Mouse (Mus musculus) embryonic facial prominence, embryonic 12.5 days (tissue): Measurements from ENCODE around the gene Nub1. TPM values are rescaled to one million over a fixed set of nuclear protein-coding genes. Genes with fewer than 3 reads are reported as not detected.

Experiments
- ATAC-seq: fragments of 200-750 bp; cut with Nextera tagmentation; 2 replicates; pipeline ENCODE4 v1.8.0; 2017; ENCODE audit not compliant: insufficient number of reproducible peaks, insufficient read depth, low FRiP score, low TSS enrichment
- H3K27ac ChIP-seq: fragments of 300-500 bp; sonication (generic); 2 replicates; pipeline ENCODE4 v1.5.1; 2016; ENCODE audit warnings: mild to moderate bottlenecking
- H3K27me3 ChIP-seq: fragments of 300-500 bp; sonication (generic); 2 replicates; pipeline ENCODE4 v1.6.1; 2016; ENCODE audit warnings: mild to moderate bottlenecking, moderate library complexity
- H3K36me3 ChIP-seq: fragments of 300-500 bp; sonication (generic); 2 replicates; pipeline ENCODE4 v1.6.1; 2016; ENCODE audit warnings: mild to moderate bottlenecking
- H3K4me1 ChIP-seq: fragments of 300-500 bp; sonication (generic); 2 replicates; pipeline ENCODE4 v1.6.1; 2016
- H3K4me2 ChIP-seq: fragments of 300-500 bp; sonication (generic); replicated peaks from 2 replicates; pipeline ENCODE4 v1.6.1; 2016; ENCODE audit warnings: mild to moderate bottlenecking, moderate library complexity
- H3K4me3 ChIP-seq: fragments of 300-500 bp; sonication (generic); 2 replicates; pipeline ENCODE4 v1.5.1; 2016; ENCODE audit warnings: mild to moderate bottlenecking
- H3K9ac ChIP-seq: fragments of 300-500 bp; sonication (generic); 2 replicates; pipeline ENCODE4 v1.6.1; 2016; ENCODE audit warnings: mild to moderate bottlenecking, moderate library complexity
- H3K9me3 ChIP-seq: fragments of 300-500 bp; sonication (generic); 2 replicates; pipeline ENCODE4 v1.6.1; 2016; ENCODE audit warnings: mild to moderate bottlenecking, moderate library complexity
- WGBS: fragments of 180-500 bp; shearing (Covaris S2); methylation state at CpG from one replicate; pipeline ENCODE4 v1.1.7; 2016; 5-methylcytosine and 5-hydroxymethylcytosine counted together
- polyA plus RNA-seq: library from polyadenylated mRNA; unstranded; fragments of >200 nt; fragmentation: Nextera tagmentation; extraction: Ambion mirVana; gene quantifications from 2 replicates; pipeline ENCODE4 v1.2.1, GENCODE M21; 2016

Gene Nub1
- polyA plus RNA-seq, 1 experiment from 2014 or later: 33.9 TPM

- peak overlapping the region; percentile 84 for H3K4me2 ChIP-seq
- peak overlapping the region; percentile 53 for H3K4me3 ChIP-seq
- no peak overlapping the region; the same call in 1 of the 2 replicates for H3K9ac ChIP-seq
- H3K27me3 ChIP-seq: no peaks in the 10 kb centered on the region
- peak overlapping the region; percentile 78 for H3K27ac ChIP-seq
- 51% methylated on average over 5 of the region's 5 CpGs for WGBS
- peaks cover 38% of the 10 kb centered on the region for H3K4me1 ChIP-seq
- no peak for ATAC-seq
- H3K9me3 ChIP-seq: no peaks in the 10 kb centered on the region
- no peaks in the 10 kb centered on the region for H3K36me3 ChIP-seq
Measured at GRCm38 (mm10) chr5:24749731-24750130, 64.4 kb downstream of the Nub1 start.

GRCm38 (mm10) chr5:24750321-24751304 lies 65.3 kb downstream of the Nub1 start:
- Histone ChIP-seq H3K27ac (peak overlapping the region; percentile 89), H3K27me3 (no peaks in the 10 kb centered on the region), H3K9ac (peak overlapping the region; percentile 74), H3K4me2 (peak overlapping the region; percentile 84), H3K4me3 (peak overlapping the region; percentile 53), H3K36me3 (no peaks in the 10 kb centered on the region), H3K9me3 (no peaks in the 10 kb centered on the region), H3K4me1 (peaks cover 45% of the 10 kb centered on the region)
- WGBS: 1% methylated on average over 57 of the region's 59 CpGs
- ATAC-seq: peak; percentile 30

- H3K27ac ChIP-seq: peak overlapping the region; percentile 89
- H3K4me1 ChIP-seq: peaks cover 45% of the 10 kb centered on the region
- H3K36me3 ChIP-seq: no peaks in the 10 kb centered on the region
- H3K9ac ChIP-seq: peak overlapping the region; percentile 74
- peak; percentile 74 for ATAC-seq
- no peaks in the 10 kb centered on the region for H3K9me3 ChIP-seq
- H3K4me2 ChIP-seq: peak overlapping the region; percentile 84
- WGBS: 1% methylated on average over 25 of the region's 25 CpGs
- H3K27me3 ChIP-seq: no peaks in the 10 kb centered on the region
- peak overlapping the region; percentile 53 for H3K4me3 ChIP-seq
Measured at GRCm38 (mm10) chr5:24751305-24752174, 66.2 kb downstream of the Nub1 start.

- H3K9ac ChIP-seq: no peak overlapping the region; the same call in 1 of the 2 replicates
- H3K4me3 ChIP-seq: peak overlapping the region; percentile 53
- ATAC-seq: no peak; the same call in 1 of the 2 replicates
- 3% methylated on average over 2 of the region's 2 CpGs for WGBS
- H3K27ac ChIP-seq: peak overlapping the region; percentile 89; the same call in 1 of the 2 replicates
- H3K4me1 ChIP-seq: peaks cover 45% of the 10 kb centered on the region
- no peaks in the 10 kb centered on the region for H3K27me3 ChIP-seq
- no peaks in the 10 kb centered on the region for H3K36me3 ChIP-seq
- no peaks in the 10 kb centered on the region for H3K9me3 ChIP-seq
- peak overlapping the region; percentile 84 for H3K4me2 ChIP-seq
Measured at GRCm38 (mm10) chr5:24752175-24752498, 66.8 kb downstream of the Nub1 start.

GRCm38 (mm10) chr5:24756931-24757330 lies 71.6 kb downstream of the Nub1 start:
- no peak for ATAC-seq

GRCm38 (mm10) chr5:24757816-24758215 lies 72.5 kb downstream of the Nub1 start, which contains the start of gene Crygn:
Crygn (minus strand) TSS chr5:24758008.
- WGBS: 38% methylated on average over 18 of the region's 18 CpGs
- Histone ChIP-seq H3K9ac (no peak within 1 kb of the TSS), H3K27ac (no peak within 1 kb of the TSS), H3K27me3 (no peaks in the 10 kb centered on the region), H3K4me1 (peaks cover 11% of the 10 kb centered on the region), H3K36me3 (no peaks in the 10 kb centered on the region), H3K9me3 (no peaks in the 10 kb centered on the region), H3K4me3 (no peak within 1 kb of the TSS), H3K4me2 (no peak within 1 kb of the TSS)
- ATAC-seq: no peak

More at GRCm38 (mm10) chr5:24756931-24757330, 71.6 kb downstream of the Nub1 start:
- H3K27ac ChIP-seq: no peak overlapping the region
- no peaks in the 10 kb centered on the region for H3K9me3 ChIP-seq
- no peak overlapping the region for H3K9ac ChIP-seq
- no peak overlapping the region for H3K4me3 ChIP-seq
- WGBS: 58% methylated on average over 3 of the region's 3 CpGs
- no peaks in the 10 kb centered on the region for H3K36me3 ChIP-seq
- H3K4me1 ChIP-seq: peaks cover 19% of the 10 kb centered on the region
- H3K27me3 ChIP-seq: no peaks in the 10 kb centered on the region
- H3K4me2 ChIP-seq: no peak overlapping the region

Other genes with a start within 250 kb of the Nub1 start
- gene Fastk, start 240.2 kb upstream of the Nub1 start, polyA plus RNA-seq: 117 and 122 TPM in 2 replicates
- gene Tmub1, start 237.7 kb upstream of the Nub1 start, polyA plus RNA-seq: 24.7 and 24.9 TPM in 2 replicates
- gene Agap3, start 233.4 kb upstream of the Nub1 start, polyA plus RNA-seq: 52.4 and 68.6 TPM in 2 replicates
- 0.04 and 0.23 TPM in 2 replicates for gene Gbx1, start 158.3 kb upstream of the Nub1 start, polyA plus RNA-seq
- 0.33 and 1.1 TPM in 2 replicates for gene Asb10, start 144.6 kb upstream of the Nub1 start, polyA plus RNA-seq
- 0.10 TPM in 1 of 2 replicates, not detected in the other for gene 4931409K22Rik, start 128.7 kb upstream of the Nub1 start, polyA plus RNA-seq
- 126 and 128 TPM in 2 replicates for gene Abcf2, start 108.1 kb upstream of the Nub1 start, polyA plus RNA-seq
- 23.0 and 24.4 TPM in 2 replicates for gene Chpf2, start 98.8 kb upstream of the Nub1 start, polyA plus RNA-seq
- gene Smarcd3, start 61.1 kb upstream of the Nub1 start, polyA plus RNA-seq: 73.5 and 74.7 TPM in 2 replicates
- 69.7 and 78.3 TPM in 2 replicates for gene Wdr86, start 45.2 kb downstream of the Nub1 start, polyA plus RNA-seq
- 6.5 and 18.4 TPM in 2 replicates for gene Crygn, start 72.5 kb downstream of the Nub1 start, polyA plus RNA-seq
- 191 and 197 TPM in 2 replicates for gene Rheb, start 157.1 kb downstream of the Nub1 start, polyA plus RNA-seq